Mouse (Mus musculus): Measurements from ENCODE around the gene Gm28845. TPM values are rescaled to one million over a fixed set of nuclear protein-coding genes. Genes with fewer than 3 reads are reported as not detected.

Gene Gm28845
- total RNA-seq (2018; cell fraction: chromatin; rRNA removed), result not detected
- not detected for total RNA-seq (2018; cell fraction: cytosol; rRNA removed)
- total RNA-seq (2018; cell fraction: nucleus; rRNA removed), result not detected
- not detected in 3 replicates for polyA plus RNA-seq (2018)

GRCm38 (mm10) chr1:65119438-65119837 is at the start of gene Gm28845:
Gm28845 (minus strand) TSS chr1:65119558.
- Histone ChIP-seq H3K27ac (no peak within 1 kb of the TSS), H3K4me3 (ENCODE audit: inconsistent target) (no peak within 1 kb of the TSS), H3K36me3 (ENCODE audit: inconsistent target) (no peaks in the 10 kb centered on the region), H3K79me2 (ENCODE audit: inconsistent target) (no peaks in the 10 kb centered on the region)
- WGBS (ENCODE audit: missing documents), result 33% methylated on average over 1 of the region's 1 CpGs

- Histone ChIP-seq H3K79me2 (ENCODE audit: inconsistent target) (peaks cover 38% of the 10 kb centered on the region), H3K4me3 (ENCODE audit: inconsistent target) (no peak overlapping the region), H3K36me3 (ENCODE audit: inconsistent target) (peaks cover 91% of the 10 kb centered on the region), H3K27ac (no peak overlapping the region)
- 85% methylated on average over 1 of the region's 1 CpGs for WGBS (ENCODE audit: missing documents)
Measured at GRCm38 (mm10) chr1:65167496-65167895, 48.1 kb upstream of the Gm28845 start.

- H3K79me2 ChIP-seq (ENCODE audit: inconsistent target), result no peaks in the 10 kb centered on the region
- H3K4me3 ChIP-seq (ENCODE audit: inconsistent target), result no peak overlapping the region
- H3K36me3 ChIP-seq (ENCODE audit: inconsistent target), result peaks cover 90% of the 10 kb centered on the region
- 91% methylated on average over 1 of the region's 1 CpGs for WGBS (ENCODE audit: missing documents)
- no peak overlapping the region for H3K27ac ChIP-seq
Measured at GRCm38 (mm10) chr1:65162210-65162609, 42.9 kb upstream of the Gm28845 start.

GRCm38 (mm10) chr1:65156111-65156510 is 36.8 kb upstream of the Gm28845 start:
- Histone ChIP-seq H3K79me2 (ENCODE audit: inconsistent target) (no peaks in the 10 kb centered on the region), H3K36me3 (ENCODE audit: inconsistent target) (peaks cover 33% of the 10 kb centered on the region), H3K4me3 (ENCODE audit: inconsistent target) (no peak overlapping the region), H3K27ac (no peak overlapping the region)
- WGBS (ENCODE audit: missing documents), result 98% methylated on average over 5 of the region's 5 CpGs

- no peak overlapping the region for H3K4me3 ChIP-seq (ENCODE audit: inconsistent target)
- no peak overlapping the region for H3K27ac ChIP-seq
- no peaks in the 10 kb centered on the region for H3K79me2 ChIP-seq (ENCODE audit: inconsistent target)
- H3K36me3 ChIP-seq (ENCODE audit: inconsistent target), result peaks cover 21% of the 10 kb centered on the region
Measured at GRCm38 (mm10) chr1:65154814-65155213, 35.5 kb upstream of the Gm28845 start.

GRCm38 (mm10) chr1:65147971-65148370 is 28.6 kb upstream of the Gm28845 start:
- H3K79me2 ChIP-seq (ENCODE audit: inconsistent target), result no peaks in the 10 kb centered on the region
- WGBS (ENCODE audit: missing documents), result 96% methylated on average over 3 of the region's 3 CpGs
- no peak overlapping the region for H3K27ac ChIP-seq
- H3K36me3 ChIP-seq (ENCODE audit: inconsistent target), result no peaks in the 10 kb centered on the region
- no peak overlapping the region for H3K4me3 ChIP-seq (ENCODE audit: inconsistent target)

GRCm38 (mm10) chr1:65147326-65147725 is 28.0 kb upstream of the Gm28845 start:
- WGBS (ENCODE audit: missing documents), result 94% methylated on average over 5 of the region's 5 CpGs
- H3K4me3 ChIP-seq (ENCODE audit: inconsistent target), result no peak overlapping the region
- no peaks in the 10 kb centered on the region for H3K79me2 ChIP-seq (ENCODE audit: inconsistent target)
- no peaks in the 10 kb centered on the region for H3K36me3 ChIP-seq (ENCODE audit: inconsistent target)
- no peak overlapping the region for H3K27ac ChIP-seq

- H3K36me3 ChIP-seq (ENCODE audit: inconsistent target), result no peaks in the 10 kb centered on the region
- 29% methylated on average over 2 of the region's 2 CpGs for WGBS (ENCODE audit: missing documents)
- H3K79me2 ChIP-seq (ENCODE audit: inconsistent target), result no peaks in the 10 kb centered on the region
- no peak overlapping the region for H3K4me3 ChIP-seq (ENCODE audit: inconsistent target)
- no peak overlapping the region for H3K27ac ChIP-seq
Measured at GRCm38 (mm10) chr1:65146601-65147000, 27.2 kb upstream of the Gm28845 start.

- Histone ChIP-seq H3K79me2 (ENCODE audit: inconsistent target) (no peaks in the 10 kb centered on the region), H3K4me3 (ENCODE audit: inconsistent target) (no peak overlapping the region), H3K27ac (no peak overlapping the region), H3K36me3 (ENCODE audit: inconsistent target) (no peaks in the 10 kb centered on the region)
- WGBS (ENCODE audit: missing documents), result 87% methylated on average over 2 of the region's 2 CpGs
Measured at GRCm38 (mm10) chr1:65144783-65145182, 25.4 kb upstream of the Gm28845 start.

- Histone ChIP-seq H3K4me3 (ENCODE audit: inconsistent target) (no peak overlapping the region), H3K79me2 (ENCODE audit: inconsistent target) (no peaks in the 10 kb centered on the region), H3K27ac (no peak overlapping the region), H3K36me3 (ENCODE audit: inconsistent target) (no peaks in the 10 kb centered on the region)
- 86% methylated on average over 5 of the region's 6 CpGs for WGBS (ENCODE audit: missing documents)
Measured at GRCm38 (mm10) chr1:65137560-65137959, 18.2 kb upstream of the Gm28845 start.

- 85% methylated on average over 1 of the region's 1 CpGs for WGBS (ENCODE audit: missing documents)
- Histone ChIP-seq H3K36me3 (ENCODE audit: inconsistent target) (no peaks in the 10 kb centered on the region), H3K4me3 (ENCODE audit: inconsistent target) (no peak overlapping the region), H3K27ac (no peak overlapping the region), H3K79me2 (ENCODE audit: inconsistent target) (no peaks in the 10 kb centered on the region)
Measured at GRCm38 (mm10) chr1:65132833-65133232, 13.5 kb upstream of the Gm28845 start.

GRCm38 (mm10) chr1:65131671-65132070 is 12.3 kb upstream of the Gm28845 start:
- H3K79me2 ChIP-seq (ENCODE audit: inconsistent target), result no peaks in the 10 kb centered on the region
- no peaks in the 10 kb centered on the region for H3K36me3 ChIP-seq (ENCODE audit: inconsistent target)
- H3K4me3 ChIP-seq (ENCODE audit: inconsistent target), result no peak overlapping the region
- H3K27ac ChIP-seq, result no peak overlapping the region
- 93% methylated on average over 1 of the region's 1 CpGs for whole genome bisulfite sequencing (ENCODE audit: missing documents)

- Histone ChIP-seq H3K36me3 (ENCODE audit: inconsistent target) (no peaks in the 10 kb centered on the region), H3K27ac (no peak overlapping the region), H3K4me3 (ENCODE audit: inconsistent target) (no peak overlapping the region), H3K79me2 (ENCODE audit: inconsistent target) (no peaks in the 10 kb centered on the region)
- WGBS (ENCODE audit: missing documents), result 87% methylated on average over 3 of the region's 3 CpGs
Measured at GRCm38 (mm10) chr1:65130226-65130625, 10.9 kb upstream of the Gm28845 start.

GRCm38 (mm10) chr1:65129634-65130180 is 10.3 kb upstream of the Gm28845 start:
- H3K27ac ChIP-seq, result no peak overlapping the region
- no peaks in the 10 kb centered on the region for H3K79me2 ChIP-seq (ENCODE audit: inconsistent target)
- no peaks in the 10 kb centered on the region for H3K36me3 ChIP-seq (ENCODE audit: inconsistent target)
- no peak overlapping the region for H3K4me3 ChIP-seq (ENCODE audit: inconsistent target)
- WGBS (ENCODE audit: missing documents), result 81% methylated on average over 3 of the region's 3 CpGs

- no peak within 1 kb of the TSS for H3K27ac ChIP-seq
- no peak within 1 kb of the TSS for H3K4me3 ChIP-seq (ENCODE audit: inconsistent target)
- 45% methylated on average over 9 of the region's 9 CpGs for WGBS (ENCODE audit: missing documents)
- H3K79me2 ChIP-seq (ENCODE audit: inconsistent target), result no peaks in the 10 kb centered on the region
- no peaks in the 10 kb centered on the region for H3K36me3 ChIP-seq (ENCODE audit: inconsistent target)
Measured at GRCm38 (mm10) chr1:65122574-65123372, 3.4 kb upstream of the Gm28845 start, which contains the start of gene D630023F18Rik. D630023F18Rik (minus strand) TSS chr1:65123214.

Data from macrophage (primary cell).